ENCODE assay signal across 15 mouse cellular contexts in the genomic region with DNA sequence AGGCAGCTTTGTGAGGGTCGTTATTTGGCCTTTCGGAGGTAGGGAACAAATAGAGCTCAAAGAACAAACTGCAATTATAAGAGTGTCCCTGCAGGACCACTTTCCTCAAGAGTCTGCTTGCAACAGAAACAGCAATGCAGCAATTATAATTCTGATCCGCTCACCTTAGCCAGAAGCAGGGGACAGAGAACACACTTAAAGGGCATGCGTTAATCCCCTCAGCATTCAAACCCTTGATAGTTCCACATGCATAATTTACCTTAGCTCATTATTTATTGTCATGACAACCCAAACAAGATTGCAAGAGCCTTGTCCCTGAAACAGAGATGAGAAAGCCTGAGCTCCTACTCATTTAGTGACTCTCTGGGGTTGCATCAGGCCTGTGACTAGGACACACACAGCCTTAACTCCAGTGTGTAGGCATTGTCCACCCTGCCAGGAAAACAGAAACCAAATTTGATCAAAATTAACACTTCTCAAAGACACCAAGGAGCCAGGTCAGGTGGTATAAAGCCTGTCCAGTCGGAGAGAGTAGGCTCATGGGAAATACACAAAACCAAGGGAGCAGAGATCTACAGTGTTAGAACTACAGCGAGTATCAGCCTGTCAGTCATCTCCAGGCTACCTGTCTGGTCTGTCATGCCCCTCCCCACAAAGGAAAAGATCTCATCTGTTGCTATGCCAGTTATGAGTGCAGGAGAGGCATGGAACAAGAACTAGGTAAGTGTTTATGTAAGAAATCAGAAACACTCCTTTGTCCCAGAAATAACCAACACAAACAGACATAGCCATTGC.
DNase-seq lines count a peak whose midpoint lies in the region; ATAC-seq and TF ChIP-seq lines count a peak whose summit lies in the region.
"Had no signal": no experiment of that assay in that cellular context is flagged by ENCODE, and none has a peak within 500 bp of the region (broad histone marks: within the 10 kb centered on the region; RNA-seq: fewer than 3 reads in every experiment).

No protein-coding gene starts in this region.

- H3K36me3 ChIP-seq in heart, embryonic 12.5 days = no peaks in the 10 kb centered on the region
- H3K36me3 ChIP-seq in forebrain, embryonic 14.5 days (ENCODE audit: control insufficient read depth, insufficient read depth, low read length) = no peaks in the 10 kb centered on the region
- H3K36me3 ChIP-seq in midbrain, embryonic 14.5 days (ENCODE audit: control insufficient read depth, insufficient read depth, low read length) = no peaks in the 10 kb centered on the region
- no peaks in the 10 kb centered on the region for H3K36me3 ChIP-seq in lung, postnatal 0 days (ENCODE audit: insufficient read depth, low read length)
- H3K36me3 ChIP-seq: embryonic facial prominence, embryonic 13.5 days; hindbrain, embryonic 13.5 days; liver, embryonic 13.5 days; neural tube, embryonic 12.5 days had no signal

- no peaks in the 10 kb centered on the region for H3K27me3 ChIP-seq in heart, embryonic 12.5 days (replicated peaks)
- no peaks in the 10 kb centered on the region for H3K27me3 ChIP-seq in forebrain, embryonic 14.5 days (replicated peaks; ENCODE audit: control insufficient read depth, insufficient read depth, low read length)
- H3K27me3 ChIP-seq in midbrain, embryonic 14.5 days (ENCODE audit: control insufficient read depth, insufficient read depth, low read length) = no peaks in the 10 kb centered on the region
- no peaks in the 10 kb centered on the region for H3K27me3 ChIP-seq in lung, postnatal 0 days (replicated peaks; ENCODE audit: insufficient read depth, low read length)
- H3K27me3 ChIP-seq: embryonic facial prominence, embryonic 13.5 days; hindbrain, embryonic 13.5 days; liver, embryonic 13.5 days; megakaryocyte, embryonic 14.5 days; neural tube, embryonic 12.5 days had no signal

- no peaks in the 10 kb centered on the region for H3K9me3 ChIP-seq in heart, embryonic 12.5 days (replicated peaks)
- H3K9me3 ChIP-seq in forebrain, embryonic 14.5 days (replicated peaks; ENCODE audit: control insufficient read depth, low read length) = no peaks in the 10 kb centered on the region
- H3K9me3 ChIP-seq in midbrain, embryonic 14.5 days (ENCODE audit: control insufficient read depth, low read length) = no peaks in the 10 kb centered on the region
- no peaks in the 10 kb centered on the region for H3K9me3 ChIP-seq in lung, postnatal 0 days (ENCODE audit: low read length)
- H3K9me3 ChIP-seq: embryonic facial prominence, embryonic 13.5 days; hindbrain, embryonic 13.5 days; liver, embryonic 13.5 days; megakaryocyte, embryonic 14.5 days; neural tube, embryonic 12.5 days had no signal

- DNase-seq in heart, adult 11 months = peak; percentile 70
- DNase-seq in brain, embryonic 14.5 days (ENCODE audit: low read depth) = peak; percentile 62
- peak; percentile 5 for DNase-seq in forebrain, embryonic 14.5 days (ENCODE audit: low spot score)
- DNase-seq in midbrain, embryonic 14.5 days = peak; percentile 40
- DNase-seq in kidney, adult 11 months = no peak
- no peak for DNase-seq in lung, postnatal 0 days (ENCODE audit: low spot score)
- DNase-seq: cerebellum, adult 11-12 months; liver, embryonic 13.5 days; lung, adult 2 months had no signal

- no peak overlapping the region for H3K9ac ChIP-seq in heart, embryonic 12.5 days
- no peak overlapping the region for H3K9ac ChIP-seq in forebrain, embryonic 14.5 days (ENCODE audit: low read length)
- H3K9ac ChIP-seq in midbrain, embryonic 14.5 days (replicated peaks; ENCODE audit: low read length) = no peak overlapping the region
- H3K9ac ChIP-seq in lung, postnatal 0 days (replicated peaks; ENCODE audit: low read depth) = no peak overlapping the region
- H3K9ac ChIP-seq: embryonic facial prominence, embryonic 13.5 days; hindbrain, embryonic 13.5 days; liver, embryonic 13.5 days; neural tube, embryonic 12.5 days had no signal

- no peak for TF ChIP-seq CTCF in brain, embryonic 14.5 days (IDR thresholded peaks at IDR 0.05; ENCODE audit: borderline replicate concordance, extremely low read depth, insufficient read depth, insufficient read length)
- TF ChIP-seq CTCF in lung, postnatal 0 days (IDR thresholded peaks at IDR 0.05) = no peak

- no peak overlapping the region for H3K4me3 ChIP-seq in heart, embryonic 12.5 days
- H3K4me3 ChIP-seq in forebrain, embryonic 14.5 days (ENCODE audit: low read depth, low read length) = no peak overlapping the region
- no peak overlapping the region for H3K4me3 ChIP-seq in midbrain, embryonic 14.5 days (replicated peaks; ENCODE audit: low read depth, low read length)
- no peak overlapping the region for H3K4me3 ChIP-seq in lung, postnatal 0 days (ENCODE audit: low read depth, low read length)
- H3K4me3 ChIP-seq: embryonic facial prominence, embryonic 13.5 days; hindbrain, embryonic 13.5 days; liver, embryonic 13.5 days; megakaryocyte, embryonic 14.5 days; neural tube, embryonic 12.5 days had no signal

- ATAC-seq in heart, embryonic 12.5 days (ENCODE audit: insufficient number of reproducible peaks, low FRiP score) = no peak
- ATAC-seq in forebrain, embryonic 14.5 days = peak; percentile 26; the same call in 1 of the 2 replicates
- ATAC-seq in midbrain, embryonic 14.5 days (ENCODE audit: low FRiP score, low TSS enrichment) = peak; percentile 25; the same call in 1 of the 2 replicates
- ATAC-seq in lung, postnatal 0 days = no peak

- no peaks in the 10 kb centered on the region for H3K4me1 ChIP-seq in heart, embryonic 12.5 days (replicated peaks)
- H3K4me1 ChIP-seq in forebrain, embryonic 14.5 days (ENCODE audit: control insufficient read depth, insufficient read depth, low read length) = 0 out of 2 replicates have a peak, but pooled peaks cover 3% of the 10 kb centered on the region
- peaks cover 13% of the 10 kb centered on the region; the same call in 1 of the 2 replicates for H3K4me1 ChIP-seq in midbrain, embryonic 14.5 days (ENCODE audit: control insufficient read depth, insufficient read depth, low read length)
- H3K4me1 ChIP-seq in lung, postnatal 0 days (ENCODE audit: insufficient read depth, low read depth, low read length) = no peaks in the 10 kb centered on the region
- H3K4me1 ChIP-seq: hindbrain, embryonic 13.5 days; liver, embryonic 13.5 days; megakaryocyte, embryonic 14.5 days; neural tube, embryonic 12.5 days had no signal

- 81% methylated on average over 6 of the region's 6 CpGs for WGBS in heart, embryonic 12.5 days
- 31% methylated on average over 6 of the region's 6 CpGs for WGBS in forebrain, embryonic 14.5 days
- WGBS in midbrain, embryonic 14.5 days = 47% methylated on average over 6 of the region's 6 CpGs
- 87% methylated on average over 6 of the region's 6 CpGs for WGBS in lung, postnatal 0 days

- H3K4me2 ChIP-seq in heart, embryonic 12.5 days = no peak overlapping the region
- no peak overlapping the region for H3K4me2 ChIP-seq in forebrain, embryonic 14.5 days (ENCODE audit: low read length)
- H3K4me2 ChIP-seq in midbrain, embryonic 14.5 days (ENCODE audit: low read length) = no peak overlapping the region
- H3K4me2 ChIP-seq in lung, postnatal 0 days (replicated peaks; ENCODE audit: low read depth, low read length) = no peak overlapping the region
- H3K4me2 ChIP-seq: embryonic facial prominence, embryonic 13.5 days; heart, embryonic 11.5 days; hindbrain, embryonic 13.5 days; liver, embryonic 13.5 days; neural tube, embryonic 12.5 days had no signal

- TF ChIP-seq POLR2A in brain, embryonic 14.5 days (IDR thresholded peaks at IDR 0.05; ENCODE audit: borderline replicate concordance, extremely low read depth, insufficient read depth, insufficient read length, poor library complexity, severe bottlenecking) = no peak

- H3K27ac ChIP-seq in heart, embryonic 12.5 days (ENCODE audit: poor library complexity, severe bottlenecking) = no peak overlapping the region
- H3K27ac ChIP-seq in forebrain, embryonic 14.5 days (ENCODE audit: low read depth, low read length) = no peak overlapping the region
- no peak overlapping the region for H3K27ac ChIP-seq in midbrain, embryonic 14.5 days (replicated peaks; ENCODE audit: low read depth, low read length)
- no peak overlapping the region for H3K27ac ChIP-seq in lung, postnatal 0 days (ENCODE audit: low read length)
- H3K27ac ChIP-seq: embryonic facial prominence, embryonic 13.5 days; hindbrain, embryonic 13.5 days; liver, embryonic 13.5 days; neural tube, embryonic 12.5 days had no signal

- no peak for TF ChIP-seq EP300 in lung, postnatal 0 days (IDR thresholded peaks at IDR 0.05)

Comparison
In these comparisons a context has a peak if more than half of its experiments do, and no peak if none do; other contexts are left out.
1. DNase-seq: peak in heart, adult 11 months (single experiment), brain, embryonic 14.5 days (single experiment), forebrain, embryonic 14.5 days (single experiment) and midbrain, embryonic 14.5 days (single experiment); none in kidney, adult 11 months (single experiment) and lung, postnatal 0 days (single experiment).
2. ATAC-seq: peak in forebrain, embryonic 14.5 days (single experiment) and midbrain, embryonic 14.5 days (single experiment); none in heart, embryonic 12.5 days (single experiment) and lung, postnatal 0 days (single experiment).